ENCODE assay signal across 8 mouse cellular contexts in the genomic region with DNA sequence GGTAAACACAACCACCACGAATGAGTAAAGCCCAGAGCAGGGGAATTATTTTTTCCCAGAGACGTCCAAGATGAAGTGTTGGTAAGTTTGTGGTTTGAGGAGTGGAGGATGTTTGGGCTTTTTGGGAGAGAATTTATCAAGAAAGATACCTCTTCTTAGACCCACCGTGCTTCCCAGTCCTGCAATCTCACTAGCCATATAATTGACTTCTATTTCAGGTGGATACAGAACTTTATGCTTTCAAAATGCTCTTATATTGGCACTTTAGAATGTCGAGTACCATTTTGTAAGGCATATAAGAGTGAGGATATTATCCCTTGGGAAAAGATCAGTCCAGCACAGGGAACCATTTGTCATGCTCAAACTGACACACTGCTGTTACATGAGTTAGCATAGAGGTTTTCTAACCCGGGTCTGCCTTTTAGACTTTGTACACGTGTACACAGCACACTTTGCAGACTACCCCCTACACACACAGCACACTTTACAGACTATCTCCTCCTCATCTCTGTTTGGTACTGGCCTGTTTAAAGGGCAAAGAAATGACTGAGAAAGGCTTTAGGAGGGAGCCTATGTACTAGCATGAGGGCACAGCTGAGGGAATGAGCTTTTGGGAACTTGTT. TPM values are rescaled to one million over a fixed set of nuclear protein-coding genes. Genes with fewer than 3 reads are reported as not detected.
DNase-seq lines count a peak whose midpoint lies in the region; ATAC-seq and TF ChIP-seq lines count a peak whose summit lies in the region.

No protein-coding gene starts in this region.

- H3K27ac ChIP-seq in kidney, embryonic 15.5 days = peak overlapping the region; percentile 98
- H3K27ac ChIP-seq in bone marrow macrophage, adult 2 months (ENCODE audit: insufficient read depth, low read depth, low read length) = peak overlapping the region; percentile 88
- H3K27ac ChIP-seq in hindbrain, embryonic 16.5 days (ENCODE audit: low read depth, low read length) = peak overlapping the region; percentile 97
- H3K27ac ChIP-seq in midbrain, postnatal 0 days (ENCODE audit: low read depth, low read length) = peak overlapping the region; percentile 98

- H3K4me3 ChIP-seq in kidney, embryonic 15.5 days (replicated peaks) = peak overlapping the region; percentile 80
- peak overlapping the region; percentile 92 for H3K4me3 ChIP-seq in bone marrow macrophage, adult 2 months (ENCODE audit: insufficient read depth, low read length)
- peak overlapping the region; percentile 83 for H3K4me3 ChIP-seq in hindbrain, embryonic 16.5 days (ENCODE audit: low read length)
- peak overlapping the region; percentile 83 for H3K4me3 ChIP-seq in midbrain, postnatal 0 days (ENCODE audit: low read depth, low read length)

- peak overlapping the region; percentile 83 for H3K4me2 ChIP-seq in kidney, embryonic 15.5 days
- H3K4me2 ChIP-seq in hindbrain, embryonic 16.5 days (ENCODE audit: low read length) = peak overlapping the region; percentile 64
- H3K4me2 ChIP-seq in midbrain, postnatal 0 days (ENCODE audit: low read depth, low read length, poor library complexity, severe bottlenecking) = peak overlapping the region; percentile 83

- H3K36me3 ChIP-seq in kidney, embryonic 15.5 days = peaks cover 13% of the 10 kb centered on the region
- peaks cover 5% of the 10 kb centered on the region for H3K36me3 ChIP-seq in hindbrain, embryonic 16.5 days (ENCODE audit: control insufficient read depth, insufficient read depth, low read length)
- H3K36me3 ChIP-seq in midbrain, postnatal 0 days (ENCODE audit: insufficient read depth, low read length) = peaks cover 3% of the 10 kb centered on the region; the same call in 1 of the 2 replicates

- intact Hi-C loops in gastrocnemius, postnatal 14 days (cut with DNase I; ENCODE audit: low total_unique reads) = no loop called here

- no peak for TF ChIP-seq CTCF in bone marrow macrophage, adult 2 months (IDR thresholded peaks at IDR 0.05; ENCODE audit: low read depth, low read length)
- no peak for TF ChIP-seq CTCF in midbrain, postnatal 0 days (IDR thresholded peaks at IDR 0.05)

- no peak for DNase-seq in kidney, postnatal 10 days
- DNase-seq in midbrain, postnatal 0 days (ENCODE audit: low spot score) = no peak
- no peak for DNase-seq in gastrocnemius, postnatal 4 days (ENCODE audit: low spot score in 2 of 2)
- no peak for DNase-seq in gastrocnemius, postnatal 14 days
- no peak for DNase-seq in left cerebral cortex, adult 11 months (ENCODE audit: low spot score)

- no peaks in the 10 kb centered on the region for H3K9me3 ChIP-seq in kidney, embryonic 15.5 days (replicated peaks)
- no peaks in the 10 kb centered on the region for H3K9me3 ChIP-seq in hindbrain, embryonic 16.5 days (ENCODE audit: control insufficient read depth, low read length)
- no peaks in the 10 kb centered on the region for H3K9me3 ChIP-seq in midbrain, postnatal 0 days (ENCODE audit: low read length)

- 5% methylated on average over 6 of the region's 6 CpGs for WGBS in kidney, embryonic 15.5 days
- 2% methylated on average over 6 of the region's 6 CpGs for WGBS in hindbrain, embryonic 16.5 days
- WGBS in midbrain, postnatal 0 days = 8% methylated on average over 6 of the region's 6 CpGs

- no peak for TF ChIP-seq POLR2A in bone marrow macrophage, adult 2 months (IDR thresholded peaks at IDR 0.05; ENCODE audit: borderline replicate concordance, low read depth, low read length)

- peak overlapping the region; percentile 80 for H3K9ac ChIP-seq in kidney, embryonic 15.5 days
- peak overlapping the region; percentile 96 for H3K9ac ChIP-seq in hindbrain, embryonic 16.5 days (ENCODE audit: low read depth, low read length)
- peak overlapping the region; percentile 98 for H3K9ac ChIP-seq in midbrain, postnatal 0 days (replicated peaks; ENCODE audit: low read length, poor library complexity, severe bottlenecking)

- no peak for ATAC-seq in kidney, embryonic 15.5 days (replicated peaks; ENCODE audit: low FRiP score)
- no peak for ATAC-seq in hindbrain, embryonic 16.5 days
- ATAC-seq in midbrain, postnatal 0 days (ENCODE audit: low FRiP score) = no peak

- peaks cover 57% of the 10 kb centered on the region for H3K4me1 ChIP-seq in kidney, embryonic 15.5 days
- H3K4me1 ChIP-seq in bone marrow macrophage, adult 2 months (ENCODE audit: control insufficient read depth, insufficient read depth, low read length) = peaks cover 56% of the 10 kb centered on the region
- peaks cover 38% of the 10 kb centered on the region for H3K4me1 ChIP-seq in hindbrain, embryonic 16.5 days (ENCODE audit: control insufficient read depth, insufficient read depth, low read depth, low read length)
- H3K4me1 ChIP-seq in midbrain, postnatal 0 days (ENCODE audit: insufficient read depth, low read length) = peaks cover 14% of the 10 kb centered on the region

- H3K27me3 ChIP-seq in kidney, embryonic 15.5 days = no peaks in the 10 kb centered on the region
- H3K27me3 ChIP-seq in hindbrain, embryonic 16.5 days (replicated peaks; ENCODE audit: control insufficient read depth, insufficient read depth, low read length) = no peaks in the 10 kb centered on the region
- H3K27me3 ChIP-seq in midbrain, postnatal 0 days (ENCODE audit: insufficient read depth, low read length) = no peaks in the 10 kb centered on the region

RNA-seq across cellular contexts. Expression of a gene that starts 0.8 kb away (rescaled TPM):
- polyA plus RNA-seq in kidney, embryonic 15.5 days (2015; fragmentation: Nextera tagmentation; extraction: Ambion mirVana) = 43.5 and 44.2 TPM in 2 replicates
- 298 and 305 TPM in 2 replicates for polyA plus RNA-seq in bone marrow macrophage, adult 2 months (2012; ENCODE audit: insufficient read depth, insufficient read length, missing spikeins)
- polyA plus RNA-seq in hindbrain, embryonic 16.5 days (2015; fragmentation: Nextera tagmentation; extraction: Ambion mirVana) = 27.7 and 41.3 TPM in 2 replicates
- total RNA-seq in midbrain, postnatal 0 days (2014; rRNA removed) = 52.5 and 62.7 TPM in 2 replicates
- polyA plus RNA-seq in midbrain, postnatal 0 days (2015; fragmentation: Nextera tagmentation; extraction: Ambion mirVana) = 37.3 and 41.2 TPM in 2 replicates
- total RNA-seq in gastrocnemius, postnatal 4 days (2021) = 10 to 100 TPM; 94.2 to 97.4 TPM
- total RNA-seq in gastrocnemius, postnatal 14 days (2021) = 10 to 100 TPM; 30.0 to 50.8 TPM
